Mouse (Mus musculus) intestine, embryonic 14.5 days (tissue): ENCODE data around the gene 2700097O09Rik. TPM values are rescaled to one million over a fixed set of nuclear protein-coding genes. Genes with fewer than 3 reads are reported as not detected.
"Not testable (repeated sequence)": the region's sequence is repeated elsewhere in the genome, so short reads cannot be mapped to it uniquely, and the experiment has no call there.

Experiments used
- ATAC-seq: fragments of 200-750 bp; cut with Nextera tagmentation; replicated peaks from 2 replicates; pipeline ENCODE4 v1.8.0; 2017; ENCODE audit warnings: low read depth, moderate number of reproducible peaks, moderate TSS enrichment, moderate library complexity; ENCODE audit not compliant: low FRiP score, low TSS enrichment
- DNase-seq: peaks from one replicate; pipeline ENCODE4 v3.0.0-alpha.2; 2018; ENCODE audit warnings: low spot score
- H3K27ac ChIP-seq: fragments of 300-500 bp; sonication (generic); 2 replicates; pipeline ENCODE4 v1.5.1; 2014; ENCODE audit warnings: low read depth, mild to moderate bottlenecking, control low read depth
- H3K27me3 ChIP-seq: fragments of 300-500 bp; sonication (generic); replicated peaks from 2 replicates; pipeline ENCODE4 v1.6.1; 2014; ENCODE audit warnings: low read length, control low read depth; ENCODE audit not compliant: control insufficient read depth, insufficient read depth
- H3K36me3 ChIP-seq: fragments of 300-500 bp; sonication (generic); 2 replicates; pipeline ENCODE4 v1.6.1; 2014; ENCODE audit warnings: low read length, control low read depth; ENCODE audit not compliant: control insufficient read depth, insufficient read depth
- H3K4me1 ChIP-seq: fragments of 300-500 bp; sonication (generic); replicated peaks from 2 replicates; pipeline ENCODE4 v1.6.1; 2014; ENCODE audit warnings: low read length, control low read depth, mixed read lengths; ENCODE audit not compliant: control insufficient read depth, insufficient read depth
- H3K4me2 ChIP-seq: fragments of 300-500 bp; sonication (generic); 2 replicates; pipeline ENCODE4 v1.6.1; 2014; ENCODE audit warnings: low read length
- H3K4me3 ChIP-seq: fragments of 300-500 bp; sonication (generic); 2 replicates; pipeline ENCODE4 v1.5.1; 2014; ENCODE audit warnings: low read depth, low read length, control low read depth, mixed read lengths
- H3K9ac ChIP-seq: fragments of 300-500 bp; sonication (generic); 2 replicates; pipeline ENCODE4 v1.6.1; 2014; ENCODE audit warnings: mild to moderate bottlenecking, low read length
- H3K9me3 ChIP-seq: fragments of 300-500 bp; sonication (generic); 2 replicates; pipeline ENCODE4 v1.6.1; 2016; ENCODE audit warnings: low read length, control low read depth; ENCODE audit not compliant: control insufficient read depth
- WGBS: fragments of 180-500 bp; shearing (Covaris S2); extraction: QIAGEN DNeasy Blood & Tissue Kit; methylation state at CpG from one replicate; pipeline ENCODE4 v1.1.7; 2014; 5-methylcytosine and 5-hydroxymethylcytosine counted together
- polyA plus RNA-seq: library from polyadenylated mRNA; unstranded; fragments of >200 nt; fragmentation: Nextera tagmentation; extraction: Ambion mirVana; gene quantifications from 2 replicates; pipeline ENCODE4 v1.2.1, GENCODE M21; 2014

The 2700097O09Rik gene
- polyA plus RNA-seq, 1 experiment from 2014 or later: 29.0 TPM

GRCm38 (mm10) chr12:55002532-55002931, 77.4 kb downstream of the 2700097O09Rik start:
- not testable (repeated sequence) for H3K27ac ChIP-seq, H3K4me2 ChIP-seq, H3K36me3 ChIP-seq, H3K9me3 ChIP-seq, H3K4me1 ChIP-seq, DNase-seq, H3K27me3 ChIP-seq, H3K9ac ChIP-seq, H3K4me3 ChIP-seq, ATAC-seq
- 89% methylated on average over 7 of the region's 7 CpGs for WGBS

GRCm38 (mm10) chr12:54999016-54999690, 80.8 kb downstream of the 2700097O09Rik start:
- no peak overlapping the region for H3K4me3 ChIP-seq
- no peaks in the 10 kb centered on the region for H3K4me1 ChIP-seq
- H3K9me3 ChIP-seq: no peaks in the 10 kb centered on the region
- no peak for ATAC-seq
- H3K27me3 ChIP-seq: no peaks in the 10 kb centered on the region
- H3K9ac ChIP-seq: no peak overlapping the region
- DNase-seq: peak; percentile 46
- no peak overlapping the region for H3K4me2 ChIP-seq
- no peak overlapping the region for H3K27ac ChIP-seq
- WGBS: 79% methylated on average over 14 of the region's 14 CpGs
- H3K36me3 ChIP-seq: no peaks in the 10 kb centered on the region

- no peaks in the 10 kb centered on the region for H3K9me3 ChIP-seq
- ATAC-seq (no peak), DNase-seq (no peak)
- 69% methylated on average over 5 of the region's 5 CpGs for WGBS
- H3K4me2 ChIP-seq: no peak overlapping the region
- no peak overlapping the region for H3K27ac ChIP-seq
- no peaks in the 10 kb centered on the region for H3K4me1 ChIP-seq
- no peaks in the 10 kb centered on the region for H3K36me3 ChIP-seq
- no peak overlapping the region for H3K9ac ChIP-seq
- no peaks in the 10 kb centered on the region for H3K27me3 ChIP-seq
- H3K4me3 ChIP-seq: no peak overlapping the region
Observed at GRCm38 (mm10) chr12:54998411-54998810, 81.5 kb downstream of the 2700097O09Rik start.

GRCm38 (mm10) chr12:54996979-54997474, 82.9 kb downstream of the 2700097O09Rik start:
- Histone ChIP-seq H3K27ac (no peak overlapping the region), H3K9me3 (no peaks in the 10 kb centered on the region), H3K4me3 (no peak overlapping the region), H3K9ac (no peak overlapping the region), H3K4me1 (no peaks in the 10 kb centered on the region), H3K4me2 (no peak overlapping the region), H3K27me3 (no peaks in the 10 kb centered on the region), H3K36me3 (no peaks in the 10 kb centered on the region)
- WGBS: 86% methylated on average over 6 of the region's 6 CpGs
- DNase-seq: no peak
- no peak for ATAC-seq

GRCm38 (mm10) chr12:54995965-54996364, 83.9 kb downstream of the 2700097O09Rik start:
- H3K4me2 ChIP-seq: no peak overlapping the region
- no peaks in the 10 kb centered on the region for H3K4me1 ChIP-seq
- H3K36me3 ChIP-seq: no peaks in the 10 kb centered on the region
- H3K27ac ChIP-seq: no peak overlapping the region
- ATAC-seq: no peak
- peak; percentile 32 for DNase-seq
- no peaks in the 10 kb centered on the region for H3K27me3 ChIP-seq
- no peaks in the 10 kb centered on the region for H3K9me3 ChIP-seq
- H3K9ac ChIP-seq: no peak overlapping the region
- 69% methylated on average over 3 of the region's 3 CpGs for WGBS
- no peak overlapping the region for H3K4me3 ChIP-seq

Other genes starting within 250 kb of the 2700097O09Rik start
- gene Cfl2, start 217.2 kb downstream of the 2700097O09Rik start, polyA plus RNA-seq: 205 and 231 TPM in 2 replicates
- not detected in 2 replicates for gene Gm20403, start 93.6 kb downstream of the 2700097O09Rik start, polyA plus RNA-seq
- gene Baz1a, start 65.8 kb downstream of the 2700097O09Rik start, polyA plus RNA-seq: 26.5 and 28.9 TPM in 2 replicates
- gene Srp54a, start 152 bp upstream of the 2700097O09Rik start, polyA plus RNA-seq: 150 and 163 TPM in 2 replicates
- gene Fam177a, start 44.4 kb upstream of the 2700097O09Rik start, polyA plus RNA-seq: 19.2 and 19.3 TPM in 2 replicates
- gene Srp54b, start 75.0 kb upstream of the 2700097O09Rik start, polyA plus RNA-seq: 51.8 and 58.2 TPM in 2 replicates
- 0.77 TPM in 1 of 2 replicates, not detected in the other for gene 1700047I17Rik2, start 119.5 kb upstream of the 2700097O09Rik start, polyA plus RNA-seq
- 68.2 and 68.3 TPM in 2 replicates for gene Srp54c, start 150.1 kb upstream of the 2700097O09Rik start, polyA plus RNA-seq
- 23.0 and 25.9 TPM in 2 replicates for gene 1110008L16Rik, start 219.5 kb upstream of the 2700097O09Rik start, polyA plus RNA-seq
- 15.6 and 16.2 TPM in 2 replicates for gene Ppp2r3c, start 222.9 kb upstream of the 2700097O09Rik start, polyA plus RNA-seq